ENCODE assay signal across 26 mouse cellular contexts in genomic region chr16:96439682-96440081, GRCm38 (mm10). TPM values are rescaled to one million over a fixed set of nuclear protein-coding genes. Genes with fewer than 3 reads are reported as not detected.
A peak's percentile ranks its signal among the peaks of the same experiment; 100 is the strongest.
DNase-seq lines count a peak whose midpoint lies in the region; ATAC-seq and TF ChIP-seq lines count a peak whose summit lies in the region.
"Had no signal": no experiment of that assay in that cellular context is flagged by ENCODE, and none has a peak within 500 bp of the region (broad histone marks: within the 10 kb centered on the region; RNA-seq: fewer than 3 reads in every experiment).

No protein-coding gene starts in this region.

- no peak; the same call in 1 of the 2 replicates for TF ChIP-seq EP300 in liver, postnatal 0 days (IDR thresholded peaks at IDR 0.05; ENCODE audit: low read depth)

- no peaks in the 10 kb centered on the region for H3K4me1 ChIP-seq in heart, embryonic 10.5 days
- H3K4me1 ChIP-seq in bone marrow, adult 2 months (ENCODE audit: control insufficient read depth, insufficient read depth, low read length) = peaks cover 1% of the 10 kb centered on the region; the same call in 1 of the 2 replicates
- H3K4me1 ChIP-seq in limb, embryonic 10.5 days = peaks cover 28% of the 10 kb centered on the region
- no peaks in the 10 kb centered on the region for H3K4me1 ChIP-seq in liver, postnatal 0 days (ENCODE audit: insufficient read depth)
- H3K4me1 ChIP-seq in intestine, embryonic 15.5 days (replicated peaks) = no peaks in the 10 kb centered on the region
- H3K4me1 ChIP-seq: forebrain, embryonic 12.5 days; heart, embryonic 15.5 days had no signal

- WGBS in heart, embryonic 10.5 days = 62% methylated on average over 4 of the region's 4 CpGs
- WGBS in bone marrow, adult 2 months = 8% methylated on average over 4 of the region's 4 CpGs
- 72% methylated on average over 4 of the region's 4 CpGs for WGBS in limb, embryonic 10.5 days
- WGBS in liver, postnatal 0 days (ENCODE audit: insufficient replicate concordance) = 23% methylated on average over 4 of the region's 4 CpGs
- 60% methylated on average over 4 of the region's 4 CpGs for WGBS in intestine, embryonic 15.5 days

- no peak overlapping the region for H3K4me3 ChIP-seq in heart, embryonic 10.5 days
- H3K4me3 ChIP-seq in bone marrow, adult 2 months (replicated peaks; ENCODE audit: control insufficient read depth, low read depth, low read length) = peak overlapping the region; percentile 8
- no peak overlapping the region for H3K4me3 ChIP-seq in limb, embryonic 10.5 days
- no peak overlapping the region for H3K4me3 ChIP-seq in liver, postnatal 0 days (ENCODE audit: low read depth, low read length)
- no peak overlapping the region for H3K4me3 ChIP-seq in layer of hippocampus, adult 2 months
- H3K4me3 ChIP-seq in intestine, embryonic 15.5 days (replicated peaks) = no peak overlapping the region
- H3K4me3 ChIP-seq: embryonic facial prominence, embryonic 12.5 days; forebrain, embryonic 12.5 days; heart, embryonic 15.5 days; left cerebral cortex, adult 2 months had no signal

- no peak for TF ChIP-seq POLR2A in bone marrow, adult 2 months (IDR thresholded peaks at IDR 0.05; ENCODE audit: borderline replicate concordance, control insufficient read depth, low read depth, low read length)

- peak overlapping the region; percentile 32; the same call in 1 of the 2 replicates for H3K4me2 ChIP-seq in liver, postnatal 0 days (ENCODE audit: low read depth, low read length)
- H3K4me2 ChIP-seq in intestine, embryonic 15.5 days (replicated peaks) = no peak overlapping the region
- H3K4me2 ChIP-seq: embryonic facial prominence, embryonic 12.5 days; forebrain, embryonic 12.5 days; heart, embryonic 15.5 days had no signal

- H3K27me3 ChIP-seq in heart, embryonic 10.5 days (ENCODE audit: insufficient read depth, poor library complexity, severe bottlenecking) = no peaks in the 10 kb centered on the region
- no peaks in the 10 kb centered on the region for H3K27me3 ChIP-seq in limb, embryonic 10.5 days (ENCODE audit: low read depth, poor library complexity, severe bottlenecking)
- no peaks in the 10 kb centered on the region for H3K27me3 ChIP-seq in liver, postnatal 0 days (ENCODE audit: insufficient read depth, low read length)
- H3K27me3 ChIP-seq in intestine, embryonic 15.5 days (replicated peaks) = no peaks in the 10 kb centered on the region
- H3K27me3 ChIP-seq: embryonic facial prominence, embryonic 12.5 days; forebrain, embryonic 12.5 days; heart, embryonic 15.5 days had no signal

- H3K27ac ChIP-seq in heart, embryonic 10.5 days = 0 out of 2 replicates have a peak overlapping the region, but pooled peaks have one; percentile 2
- peak overlapping the region; percentile 62 for H3K27ac ChIP-seq in bone marrow, adult 2 months (ENCODE audit: control insufficient read depth, insufficient read depth, low read depth, low read length, poor library complexity)
- H3K27ac ChIP-seq in limb, embryonic 10.5 days = peak overlapping the region; percentile 73
- H3K27ac ChIP-seq in liver, postnatal 0 days (ENCODE audit: low read depth) = peak overlapping the region; percentile 44; the same call in 1 of the 2 replicates
- H3K27ac ChIP-seq in layer of hippocampus, adult 2 months = no peak overlapping the region
- H3K27ac ChIP-seq in intestine, embryonic 15.5 days = no peak overlapping the region
- H3K27ac ChIP-seq: embryonic facial prominence, embryonic 12.5 days; forebrain, embryonic 12.5 days; heart, embryonic 15.5 days; left cerebral cortex, adult 2 months; stomach, postnatal 0 days had no signal

- H3K9me3 ChIP-seq in heart, embryonic 10.5 days = no peaks in the 10 kb centered on the region
- no peaks in the 10 kb centered on the region for H3K9me3 ChIP-seq in limb, embryonic 10.5 days (replicated peaks)
- H3K9me3 ChIP-seq in liver, postnatal 0 days (ENCODE audit: low read length) = no peaks in the 10 kb centered on the region
- no peaks in the 10 kb centered on the region for H3K9me3 ChIP-seq in intestine, embryonic 15.5 days
- H3K9me3 ChIP-seq: embryonic facial prominence, embryonic 12.5 days; forebrain, embryonic 12.5 days; heart, embryonic 15.5 days had no signal

- peak; percentile 65 for ATAC-seq in liver, postnatal 0 days
- ATAC-seq in intestine, embryonic 15.5 days = no peak
- ATAC-seq: hindbrain, embryonic 16.5 days; intestine, embryonic 16.5 days had no signal

- no peak overlapping the region for H3K9ac ChIP-seq in liver, postnatal 0 days (replicated peaks)
- H3K9ac ChIP-seq in intestine, embryonic 15.5 days = no peak overlapping the region
- H3K9ac ChIP-seq: embryonic facial prominence, embryonic 12.5 days; forebrain, embryonic 12.5 days; heart, embryonic 15.5 days had no signal

- H3K36me3 ChIP-seq in heart, embryonic 10.5 days = no peaks in the 10 kb centered on the region
- no peaks in the 10 kb centered on the region for H3K36me3 ChIP-seq in limb, embryonic 10.5 days
- H3K36me3 ChIP-seq in liver, postnatal 0 days (replicated peaks; ENCODE audit: insufficient read depth, low read length) = no peaks in the 10 kb centered on the region
- H3K36me3 ChIP-seq in intestine, embryonic 15.5 days = no peaks in the 10 kb centered on the region
- H3K36me3 ChIP-seq: embryonic facial prominence, embryonic 12.5 days; forebrain, embryonic 12.5 days; heart, embryonic 15.5 days had no signal

- DNase-seq in heart, embryonic 10.5 days (ENCODE audit: low spot score) = no peak
- DNase-seq in heart, postnatal 4 days = no peak
- no peak for DNase-seq in limb, embryonic 10.5 days (ENCODE audit: low spot score)
- peak; percentile 37 for DNase-seq in liver, postnatal 0 days
- no peak for DNase-seq in layer of hippocampus, adult 2 months (ENCODE audit: low spot score in 2 of 2)
- DNase-seq in ovary, adult 18-20 months (ENCODE audit: low spot score) = no peak
- DNase-seq: adrenal gland, postnatal 14 days; cerebellum, adult 9-11 months; gastrocnemius, postnatal 36 days; heart, postnatal 36 days; kidney, postnatal 36 days; left cerebral cortex, postnatal 4 days; lung, adult 2 months; lung, postnatal 36 days had no signal

- TF ChIP-seq CTCF in bone marrow, adult 2 months (IDR thresholded peaks at IDR 0.05; ENCODE audit: control insufficient read depth, insufficient read depth, low read length) = no peak
- no peak for TF ChIP-seq CTCF in liver, postnatal 0 days (IDR thresholded peaks at IDR 0.05; ENCODE audit: low read depth)
- TF ChIP-seq CTCF in layer of hippocampus, adult 2 months (conservative IDR thresholded peaks at IDR 0.05) = no peak

RNA-seq across cellular contexts. Expression of gene Itgb2l, which starts 3.7 kb away (rescaled TPM):
- polyA plus RNA-seq in heart, embryonic 10.5 days (2016; fragmentation: Nextera tagmentation; extraction: Ambion mirVana) = not detected in 2 replicates
- not detected for total RNA-seq in heart, postnatal 4 days (2021)
- 17.7 and 48.7 TPM in 2 replicates for polyA plus RNA-seq in bone marrow, adult 2 months (2011; ENCODE audit: insufficient read depth, insufficient read length, low replicate concordance, missing spikeins)
- 0.11 TPM in 1 of 2 replicates, not detected in the other for polyA plus RNA-seq in limb, embryonic 10.5 days (2016; fragmentation: Nextera tagmentation; extraction: Ambion mirVana)
- 8.7 and 10.0 TPM in 2 replicates for polyA plus RNA-seq in liver, postnatal 0 days (2015; fragmentation: Nextera tagmentation; extraction: Ambion mirVana)
- total RNA-seq in layer of hippocampus, adult 2 months (2021) = not detected
- polyA plus RNA-seq in intestine, embryonic 15.5 days (2015; fragmentation: Nextera tagmentation; extraction: Ambion mirVana) = 0.26 and 0.47 TPM in 2 replicates
- total RNA-seq: gastrocnemius, adult 18-20 months; gastrocnemius, postnatal 36 days; heart, postnatal 36 days; left cerebral cortex, adult 2 months; left cerebral cortex, postnatal 4 days; midbrain, postnatal 0 days had no signal
- polyA plus RNA-seq: cortical plate, adult 2 months; forebrain, embryonic 12.5 days; heart, embryonic 15.5 days; midbrain, postnatal 0 days had no signal

RNA-seq across cellular contexts. Expression of gene Pcp4, which starts 27.7 kb away (rescaled TPM):
- 2.5 and 5.5 TPM in 2 replicates for polyA plus RNA-seq in heart, embryonic 10.5 days (2016; fragmentation: Nextera tagmentation; extraction: Ambion mirVana)
- under 1 TPM; 0.67 to 0.74 TPM for total RNA-seq in heart, postnatal 4 days (2021)
- 7.3 TPM in 1 of 2 replicates, not detected in the other for polyA plus RNA-seq in bone marrow, adult 2 months (2011; ENCODE audit: insufficient read depth, insufficient read length, low replicate concordance, missing spikeins)
- polyA plus RNA-seq in limb, embryonic 10.5 days (2016; fragmentation: Nextera tagmentation; extraction: Ambion mirVana) = 1.3 and 2.1 TPM in 2 replicates
- not detected in 2 replicates for polyA plus RNA-seq in liver, postnatal 0 days (2015; fragmentation: Nextera tagmentation; extraction: Ambion mirVana)
- 100 to 1,000 TPM; 261 to 281 TPM for total RNA-seq in layer of hippocampus, adult 2 months (2021)
- 48.2 and 53.9 TPM in 2 replicates for polyA plus RNA-seq in intestine, embryonic 15.5 days (2015; fragmentation: Nextera tagmentation; extraction: Ambion mirVana)
- total RNA-seq: gastrocnemius, adult 18-20 months had no signal

Comparison
In these comparisons a context has a peak if more than half of its experiments do, and no peak if none do; other contexts are left out.
1. H3K27ac ChIP-seq: peak in heart, embryonic 10.5 days (single experiment), bone marrow, adult 2 months (single experiment), limb, embryonic 10.5 days (single experiment) and liver, postnatal 0 days (single experiment); none in layer of hippocampus, adult 2 months (single experiment) and intestine, embryonic 15.5 days (single experiment).